Mouse (Mus musculus) liver, embryonic 14.5 days (tissue): ENCODE data around the gene Cbx8.

Experiments used
- CTCF ChIP-seq: IDR thresholded peaks from 2 replicates; pipeline ENCODE4 v1.5.1; 2016; ENCODE audit warnings: antibody characterized with exemption, low read depth, control low read depth
- EP300 ChIP-seq: IDR thresholded peaks from 2 replicates; pipeline ENCODE4 v1.6.1; 2016; ENCODE audit warnings: antibody characterized with exemption, low read depth

GRCm38 (mm10) chr11:119046601-119047245 is 6.0 kb upstream of the Cbx8 start:
- TF ChIP-seq CTCF (no peak), EP300 (no peak)
